Mouse (Mus musculus) layer of hippocampus, postnatal 10 days (tissue): ENCODE data around the gene Tusc1. TPM values are rescaled to one million over a fixed set of nuclear protein-coding genes. Genes with fewer than 3 reads are reported as not detected.

ENCODE experiments used
- DNase-seq, 2 experiments: peaks; one replicate each; pipeline ENCODE4 v3.0.0; 2021; ENCODE audit warnings: low spot score in 2 of 2
- long read RNA-seq: library from polyadenylated mRNA; stranded (forward); transcript quantifications from one replicate; pipeline ENCODE4 v2.0.0, GENCODE M21; 2023
- total RNA-seq, 2 experiments: library from RNA; stranded (reverse); gene quantifications; 2 replicates each; pipeline ENCODE4 v1.2.3; 2021

Tusc1 gene
- total RNA-seq, result 10 to 100 TPM; 17.0 to 18.3 TPM
- long read RNA-seq, transcript Tusc1-201 (1 exons, 1,374 nt), result major isoform, 49 of 49 reads
- long read RNA-seq, partial matches to known transcripts, result 0 of 49 reads
- long read RNA-seq, other reads (novel, unspliced or antisense), result 0 of 49 reads

DNA sequence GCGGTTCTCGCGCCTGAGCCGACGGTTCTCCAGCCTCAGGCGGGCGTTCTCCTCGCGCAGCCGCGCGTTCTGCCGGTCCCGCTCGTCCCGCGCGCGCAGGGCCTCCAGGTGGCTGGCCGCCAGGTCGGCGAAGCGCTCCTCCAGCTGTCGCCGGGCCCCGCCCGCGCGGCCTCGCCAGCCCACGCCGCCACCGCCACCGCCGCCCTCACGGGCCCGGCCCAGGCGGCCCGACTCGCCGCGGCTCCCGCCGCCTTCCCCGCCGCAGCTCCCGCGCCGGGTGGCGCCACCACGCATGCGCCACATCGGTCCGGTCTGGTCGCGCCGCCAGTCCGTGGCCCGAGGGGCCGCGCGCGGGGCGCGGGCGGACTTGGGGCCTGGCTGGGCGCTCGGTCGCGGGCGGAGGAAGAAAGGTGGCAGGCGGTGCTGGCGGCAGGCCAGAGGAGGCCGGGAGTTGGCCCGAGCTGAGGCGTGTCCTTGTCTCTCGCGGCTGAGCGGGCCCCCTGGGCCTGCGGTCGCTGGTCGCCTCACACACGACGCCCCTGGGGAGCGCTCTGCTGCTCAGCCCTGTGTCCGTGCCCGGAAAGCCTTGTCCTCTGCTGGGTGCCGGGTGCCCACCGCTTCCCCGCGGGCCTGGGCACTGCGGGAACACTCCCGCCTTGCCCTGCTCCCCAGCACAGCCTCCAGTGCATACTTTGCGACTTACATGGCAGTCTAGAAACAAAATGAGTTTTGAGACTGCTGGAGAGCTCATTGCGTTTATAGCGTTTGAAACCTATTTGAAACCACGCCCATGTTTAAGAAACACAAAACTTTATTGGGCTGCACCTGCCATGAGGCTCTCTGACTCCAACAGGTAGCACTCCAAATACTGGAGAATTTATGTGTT, at the start of gene Tusc1:
Gene Tusc1 (minus strand): TSS at position 394 of the 886 bp plus-strand sequence.
- DNase-seq, result peak; percentile 78 to 87

DNA sequence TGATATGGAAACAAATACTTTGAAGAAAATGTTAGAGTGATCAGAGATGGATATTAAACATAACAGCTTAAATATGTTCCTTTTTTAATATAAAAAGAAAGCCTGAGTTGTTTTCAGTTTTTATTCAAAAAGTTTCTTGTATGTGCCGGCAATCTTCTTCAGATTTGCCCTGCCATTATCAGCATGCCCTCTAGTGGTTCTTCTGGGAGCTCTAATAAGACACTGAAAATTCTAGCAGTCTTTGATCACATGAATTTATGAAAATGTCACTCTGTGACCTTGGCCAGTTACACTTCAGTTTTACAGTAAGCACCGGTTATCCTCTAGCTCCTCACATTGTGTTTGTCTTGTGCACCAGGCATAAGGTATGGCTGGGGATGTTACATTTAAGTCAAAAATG, 17.6 kb upstream of the Tusc1 start:
- DNase-seq, result no peak

DNA sequence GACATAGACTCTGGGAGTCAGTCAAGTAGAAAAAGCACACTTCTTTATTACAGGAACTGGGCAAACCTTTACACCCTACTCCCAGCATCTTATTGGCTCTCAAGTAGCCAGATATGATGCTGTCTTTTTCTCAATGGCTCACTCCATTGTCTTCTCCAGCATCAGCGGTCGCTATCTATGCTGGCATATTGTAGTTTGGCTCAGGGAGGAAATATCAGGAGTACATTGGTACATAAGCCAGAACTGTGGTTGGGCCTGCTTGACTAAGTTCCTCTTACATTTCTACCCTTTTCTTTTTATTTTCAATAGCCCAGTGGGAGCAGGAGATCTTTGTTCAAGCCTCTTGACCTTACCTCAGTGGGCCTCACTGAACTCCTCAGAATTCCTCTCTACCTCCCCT, 9.0 kb upstream of the Tusc1 start:
- DNase-seq, result no peak

DNA sequence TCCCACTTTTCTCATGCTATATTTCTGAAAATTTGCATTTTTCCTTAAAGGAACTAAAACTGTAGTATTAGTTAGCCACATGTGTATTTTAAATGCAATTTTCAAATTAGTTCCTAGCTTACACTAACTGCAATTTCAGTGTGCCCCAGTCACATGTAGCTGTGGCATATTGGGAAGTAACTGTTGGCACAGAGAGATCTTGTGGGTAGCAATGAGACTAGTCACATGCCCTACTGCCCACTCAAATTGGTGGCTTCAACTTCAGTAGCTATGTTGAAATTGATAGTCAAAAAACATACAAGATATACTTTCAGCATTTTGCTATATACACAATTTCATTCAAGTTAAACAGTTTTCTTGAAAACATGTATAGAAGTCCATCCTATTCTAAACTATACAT, 6.3 kb upstream of the Tusc1 start:
- DNase-seq, result no peak

DNA sequence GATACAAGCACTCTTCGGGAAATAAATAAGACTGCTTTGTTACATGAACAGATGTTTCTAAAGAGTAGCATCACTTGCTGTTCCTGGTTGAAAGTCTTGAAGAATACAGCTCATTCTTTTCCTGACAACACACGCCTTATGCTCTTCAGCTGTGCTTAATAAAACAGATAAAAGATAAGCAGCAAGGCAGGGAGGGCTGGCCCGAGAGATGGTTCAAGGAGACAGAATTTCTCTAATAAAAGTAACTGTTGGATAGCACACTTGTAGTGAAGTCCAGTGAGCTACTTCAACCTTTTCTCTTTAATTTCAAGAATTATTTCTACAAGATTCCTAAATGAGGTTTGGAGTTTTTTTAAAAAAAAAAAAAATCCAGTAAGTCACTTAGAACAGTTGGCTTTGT, 2.7 kb upstream of the Tusc1 start:
- no peak for DNase-seq

DNA sequence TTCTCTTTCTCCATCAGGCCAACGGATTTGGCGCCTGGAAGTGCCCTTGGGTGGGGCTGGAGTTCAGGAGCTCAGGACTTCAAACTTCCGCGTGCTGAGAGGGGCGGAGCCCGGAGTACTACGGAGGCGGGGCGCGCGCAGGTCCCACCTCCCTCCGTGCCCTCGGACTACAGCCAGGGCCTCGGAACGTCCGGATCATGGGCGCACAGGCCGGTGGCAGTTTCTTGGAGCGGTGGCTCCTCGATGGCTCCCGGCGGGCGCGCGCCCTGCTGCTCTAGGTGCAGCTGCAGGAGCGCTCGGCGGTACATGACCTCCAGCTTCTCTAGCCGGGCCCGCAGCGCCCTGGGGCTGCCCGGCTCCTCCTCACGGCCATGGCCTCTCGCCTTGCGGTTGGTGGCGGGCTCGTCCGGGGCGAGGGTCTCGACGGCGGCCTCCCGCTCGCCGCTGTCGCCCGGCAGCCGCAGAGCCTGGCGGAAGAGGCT, 634 bp downstream of the Tusc1 start:
- DNase-seq, result peak; percentile 75 to 79

DNA sequence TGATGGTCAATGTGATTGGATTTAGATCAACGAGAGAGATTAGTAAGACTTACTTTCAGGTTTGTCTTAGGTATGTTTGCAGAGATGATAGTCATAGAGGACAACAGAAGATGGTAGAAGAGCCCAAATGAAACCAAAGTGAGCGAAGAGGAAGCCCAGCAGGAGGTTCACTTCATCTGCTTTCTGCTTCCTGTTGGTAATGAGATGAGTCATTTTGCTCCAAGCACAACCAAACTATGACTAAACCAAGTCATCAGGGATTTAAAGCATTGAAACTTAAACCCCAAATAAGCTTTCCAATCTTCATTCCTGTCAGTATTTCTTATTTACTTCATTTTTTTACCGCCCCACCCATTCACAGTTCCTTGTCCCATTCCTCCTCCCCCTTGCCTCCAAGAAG, 27.8 kb downstream of the Tusc1 start:
- DNase-seq, result no peak

DNA sequence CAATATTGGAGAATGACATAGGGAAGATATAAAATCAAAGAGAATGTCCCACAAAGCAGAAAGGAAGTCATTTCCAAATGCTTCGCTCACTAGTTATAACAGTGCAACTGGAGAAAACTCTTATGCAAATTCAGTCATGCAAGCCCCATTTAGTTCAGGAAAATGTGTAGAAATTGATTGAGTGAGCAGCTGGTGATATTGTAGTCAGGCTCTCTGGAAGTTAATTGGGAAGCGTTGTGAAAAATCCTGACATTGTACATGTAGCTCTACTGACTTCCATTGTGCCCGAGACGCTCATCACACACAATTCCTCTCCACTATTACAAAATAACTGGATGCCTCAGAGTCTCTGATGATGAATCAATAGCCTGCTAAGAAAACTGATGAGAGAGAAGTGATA, 49.2 kb downstream of the Tusc1 start:
- no peak for DNase-seq
